Mouse (Mus musculus) hindbrain, embryonic 13.5 days (tissue): ENCODE measurements around the gene Stat5a. TPM values are rescaled to one million over a fixed set of nuclear protein-coding genes. Genes with fewer than 3 reads are reported as not detected.

ENCODE experiments used
- ATAC-seq: fragments of 200-750 bp; cut with Nextera tagmentation; 2 replicates; pipeline ENCODE4 v1.8.0; 2017; ENCODE audit warnings: moderate TSS enrichment; ENCODE audit not compliant: low FRiP score
- H3K27ac ChIP-seq: fragments of 300-500 bp; sonication (generic); 2 replicates; pipeline ENCODE4 v1.5.1; 2015; ENCODE audit warnings: inconsistent platforms, mild to moderate bottlenecking, moderate library complexity
- H3K27me3 ChIP-seq: fragments of 300-500 bp; sonication (generic); 2 replicates; pipeline ENCODE4 v1.6.1; 2015; ENCODE audit warnings: mild to moderate bottlenecking, inconsistent platforms
- H3K36me3 ChIP-seq: fragments of 300-500 bp; sonication (generic); 2 replicates; pipeline ENCODE4 v1.6.1; 2015; ENCODE audit warnings: mild to moderate bottlenecking, inconsistent platforms
- H3K4me1 ChIP-seq: fragments of 300-500 bp; sonication (generic); replicated peaks from 2 replicates; pipeline ENCODE4 v1.6.1; 2015; ENCODE audit warnings: inconsistent platforms
- H3K4me2 ChIP-seq: fragments of 300-500 bp; sonication (generic); 2 replicates; pipeline ENCODE4 v1.6.1; 2015; ENCODE audit warnings: inconsistent platforms, mild to moderate bottlenecking, moderate library complexity
- H3K4me3 ChIP-seq: fragments of 300-500 bp; sonication (generic); 2 replicates; pipeline ENCODE4 v1.5.1; 2015; ENCODE audit warnings: mild to moderate bottlenecking, inconsistent platforms
- H3K9ac ChIP-seq: fragments of 300-500 bp; sonication (generic); 2 replicates; pipeline ENCODE4 v1.6.1; 2015; ENCODE audit warnings: mild to moderate bottlenecking, inconsistent platforms
- H3K9me3 ChIP-seq: fragments of 300-500 bp; sonication (generic); 2 replicates; pipeline ENCODE4 v1.6.1; 2016; ENCODE audit warnings: inconsistent platforms
- WGBS: fragments of 180-500 bp; shearing (Covaris S2); methylation state at CpG from one replicate; pipeline ENCODE4 v1.1.7; 2015; 5-methylcytosine and 5-hydroxymethylcytosine counted together
- polyA plus RNA-seq: library from polyadenylated mRNA; unstranded; fragments of >200 nt; fragmentation: Nextera tagmentation; extraction: Ambion mirVana; gene quantifications from 2 replicates; pipeline ENCODE4 v1.2.1, GENCODE M21; 2015

The Stat5a gene
- polyA plus RNA-seq, 1 experiment from 2014 or later: 2.1 TPM

DNA sequence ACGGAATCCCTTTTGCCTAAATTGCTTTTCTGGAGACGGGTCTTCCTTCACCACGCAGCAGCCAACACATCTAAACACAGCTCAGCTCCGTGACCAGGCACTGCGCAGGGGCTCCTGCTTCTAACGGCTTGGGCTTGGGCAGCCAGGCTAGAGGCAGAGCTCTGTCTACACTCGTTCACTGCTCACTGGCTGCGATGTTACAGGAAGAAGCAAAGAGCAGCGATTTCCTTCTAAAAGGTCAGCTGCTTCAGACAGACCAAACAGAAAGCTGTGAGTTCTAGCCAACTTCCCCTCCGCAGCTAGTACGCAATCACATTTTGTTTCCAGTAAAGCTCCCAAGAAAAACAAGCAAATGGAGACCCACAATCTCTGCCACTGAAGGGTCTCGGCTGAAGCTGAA lies 36.8 kb upstream of the Stat5a start:
- Histone ChIP-seq H3K9me3 (no peaks in the 10 kb centered on the region), H3K9ac (no peak overlapping the region), H3K27me3 (no peaks in the 10 kb centered on the region), H3K36me3 (no peaks in the 10 kb centered on the region), H3K4me2 (no peak overlapping the region), H3K27ac (no peak overlapping the region), H3K4me1 (peaks cover 6% of the 10 kb centered on the region), H3K4me3 (no peak overlapping the region)
- ATAC-seq: no peak
- WGBS: 83% methylated on average over 12 of the region's 12 CpGs

DNA sequence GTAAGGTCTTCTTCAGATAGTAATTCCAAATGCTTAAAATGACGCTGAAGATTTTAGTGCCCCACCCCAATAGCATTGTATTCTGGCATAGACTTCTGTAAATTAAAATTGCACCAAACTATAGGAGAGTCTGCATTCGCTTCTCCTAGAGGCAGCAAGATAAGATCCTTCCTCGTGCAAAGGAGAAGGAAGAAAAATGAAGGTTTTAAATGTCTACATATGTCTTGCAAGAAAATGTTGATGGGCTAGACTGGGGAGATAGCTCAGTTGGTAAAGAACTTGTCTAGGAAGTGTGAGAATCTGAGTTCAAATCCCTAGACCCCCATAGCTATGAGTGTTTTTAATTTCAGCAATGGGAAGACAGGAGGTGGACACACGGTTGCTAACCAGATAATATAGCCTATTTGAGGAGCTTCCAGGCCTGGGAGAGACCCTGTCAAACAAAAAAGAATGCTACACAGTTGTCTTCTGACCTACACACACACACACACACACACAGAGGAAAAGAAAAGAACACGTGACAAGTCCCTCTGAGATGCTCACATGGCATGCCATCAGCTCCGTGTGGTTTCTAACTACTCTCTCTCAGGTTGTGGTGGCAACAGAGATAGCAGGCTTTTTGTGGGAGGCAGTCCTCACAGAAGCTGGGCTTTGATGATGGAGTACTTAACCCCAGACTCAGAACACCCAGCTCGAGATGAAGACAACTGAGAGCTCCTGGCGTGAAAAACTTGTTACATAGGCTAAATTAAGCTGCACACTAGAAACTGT lies 35.4 kb upstream of the Stat5a start:
- WGBS: 76% methylated on average over 8 of the region's 8 CpGs
- no peaks in the 10 kb centered on the region for H3K9me3 ChIP-seq
- H3K36me3 ChIP-seq: no peaks in the 10 kb centered on the region
- no peaks in the 10 kb centered on the region for H3K27me3 ChIP-seq
- no peak overlapping the region for H3K9ac ChIP-seq
- H3K4me2 ChIP-seq: no peak overlapping the region
- H3K4me1 ChIP-seq: peaks cover 4% of the 10 kb centered on the region; the same call in 1 of the 2 replicates
- H3K27ac ChIP-seq: no peak overlapping the region
- H3K4me3 ChIP-seq: no peak overlapping the region
- no peak for ATAC-seq

DNA sequence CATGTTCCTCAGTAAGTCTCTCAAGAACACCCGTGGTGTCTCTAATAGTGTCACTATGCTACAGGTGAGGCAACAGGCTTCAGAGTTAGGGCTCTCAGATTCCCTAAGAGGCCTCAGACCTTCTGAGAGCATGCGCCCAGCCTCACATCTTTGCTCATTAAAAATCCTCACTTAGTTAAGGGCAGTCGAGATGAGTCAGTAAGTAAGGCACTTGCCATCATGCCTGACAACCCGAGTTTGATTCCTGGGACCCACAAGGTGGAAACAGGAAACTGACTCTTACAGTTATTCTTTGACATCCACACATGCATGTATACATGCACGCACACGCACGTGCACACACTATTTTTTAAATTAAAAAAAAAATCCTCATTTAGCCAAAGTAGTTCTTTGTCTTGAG lies 34.7 kb upstream of the Stat5a start:
- no peak for ATAC-seq
- WGBS: 90% methylated on average over 7 of the region's 7 CpGs

DNA sequence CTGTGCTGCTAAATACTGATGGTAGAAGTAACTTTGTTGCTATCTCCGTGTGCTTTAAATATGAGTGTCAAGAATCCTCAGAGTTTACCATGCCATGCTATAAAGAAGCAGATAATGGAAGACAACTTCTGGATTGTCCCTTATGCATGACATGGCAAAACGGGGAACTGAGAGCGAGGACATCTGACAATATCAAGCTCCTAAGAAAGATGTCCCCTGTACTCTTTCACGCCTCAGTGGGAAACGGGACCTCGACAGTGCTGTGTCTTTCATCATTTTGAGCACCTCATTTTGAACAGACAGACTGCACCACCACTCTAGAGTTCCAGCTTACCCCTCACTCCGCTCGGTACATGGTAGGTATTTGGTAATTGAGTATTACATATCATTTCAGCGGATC lies 33.7 kb upstream of the Stat5a start:
- Histone ChIP-seq H3K27ac (no peak overlapping the region), H3K27me3 (no peaks in the 10 kb centered on the region), H3K9ac (no peak overlapping the region), H3K9me3 (no peaks in the 10 kb centered on the region), H3K4me2 (no peak overlapping the region), H3K36me3 (no peaks in the 10 kb centered on the region), H3K4me3 (no peak overlapping the region), H3K4me1 (peaks cover 4% of the 10 kb centered on the region; the same call in 1 of the 2 replicates)
- no peak for ATAC-seq
- WGBS: 86% methylated on average over 9 of the region's 9 CpGs

More for the DNA sequence above, 34.7 kb upstream of the Stat5a start:
- H3K9ac ChIP-seq: no peak overlapping the region
- H3K27ac ChIP-seq: no peak overlapping the region
- H3K36me3 ChIP-seq: no peaks in the 10 kb centered on the region
- H3K9me3 ChIP-seq: no peaks in the 10 kb centered on the region
- no peaks in the 10 kb centered on the region for H3K27me3 ChIP-seq
- no peak overlapping the region for H3K4me2 ChIP-seq
- no peak overlapping the region for H3K4me3 ChIP-seq
- peaks cover 4% of the 10 kb centered on the region; the same call in 1 of the 2 replicates for H3K4me1 ChIP-seq

DNA sequence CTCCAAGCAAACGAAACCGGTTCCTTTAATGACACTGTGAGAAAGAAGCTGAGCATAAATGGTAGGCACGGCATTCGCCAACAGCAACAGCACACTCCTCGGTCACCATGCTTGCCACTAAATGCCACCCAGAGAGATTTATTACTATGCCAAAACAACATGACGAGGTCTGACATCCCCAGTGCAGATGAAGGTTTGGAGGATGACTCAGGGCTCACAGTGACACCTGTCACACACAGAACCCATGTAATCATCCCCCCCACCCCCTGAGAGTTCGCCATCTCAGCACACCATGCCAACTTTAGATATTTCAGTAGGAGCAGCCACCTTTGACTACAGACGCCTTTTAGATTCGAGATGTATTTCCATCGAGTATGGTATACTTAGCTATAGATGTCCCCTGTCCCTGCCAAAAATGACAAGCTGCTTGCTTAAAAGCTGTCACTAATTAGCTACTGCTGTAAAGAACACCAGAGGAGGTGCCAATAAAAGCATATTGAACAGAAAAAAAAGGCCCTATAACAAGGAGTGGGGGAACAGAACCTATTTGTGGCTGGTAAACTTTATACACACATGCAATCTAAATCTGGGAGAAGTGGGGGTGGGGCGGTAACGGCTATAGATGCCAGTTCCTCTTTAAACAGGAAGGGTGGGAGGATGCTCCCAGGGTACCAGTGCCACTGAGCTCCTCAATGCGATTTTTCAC lies 32.8 kb upstream of the Stat5a start:
- Histone ChIP-seq H3K36me3 (no peaks in the 10 kb centered on the region), H3K9me3 (no peaks in the 10 kb centered on the region), H3K4me1 (peaks cover 4% of the 10 kb centered on the region; the same call in 1 of the 2 replicates), H3K27ac (no peak overlapping the region), H3K27me3 (no peaks in the 10 kb centered on the region), H3K4me3 (no peak overlapping the region), H3K4me2 (no peak overlapping the region), H3K9ac (no peak overlapping the region)
- ATAC-seq: no peak
- 87% methylated on average over 13 of the region's 13 CpGs for WGBS

GRCm38 (mm10) chr11:100828676-100829151 lies 30.4 kb upstream of the Stat5a start:
- no peaks in the 10 kb centered on the region for H3K36me3 ChIP-seq
- no peak for ATAC-seq
- H3K27me3 ChIP-seq: no peaks in the 10 kb centered on the region
- 66% methylated on average over 10 of the region's 10 CpGs for WGBS
- no peaks in the 10 kb centered on the region for H3K9me3 ChIP-seq
- H3K4me1 ChIP-seq: peaks cover 4% of the 10 kb centered on the region; the same call in 1 of the 2 replicates
- H3K4me3 ChIP-seq: no peak overlapping the region
- H3K27ac ChIP-seq: peak overlapping the region; percentile 36; the same call in 1 of the 2 replicates
- no peak overlapping the region for H3K9ac ChIP-seq
- no peak overlapping the region for H3K4me2 ChIP-seq

DNA sequence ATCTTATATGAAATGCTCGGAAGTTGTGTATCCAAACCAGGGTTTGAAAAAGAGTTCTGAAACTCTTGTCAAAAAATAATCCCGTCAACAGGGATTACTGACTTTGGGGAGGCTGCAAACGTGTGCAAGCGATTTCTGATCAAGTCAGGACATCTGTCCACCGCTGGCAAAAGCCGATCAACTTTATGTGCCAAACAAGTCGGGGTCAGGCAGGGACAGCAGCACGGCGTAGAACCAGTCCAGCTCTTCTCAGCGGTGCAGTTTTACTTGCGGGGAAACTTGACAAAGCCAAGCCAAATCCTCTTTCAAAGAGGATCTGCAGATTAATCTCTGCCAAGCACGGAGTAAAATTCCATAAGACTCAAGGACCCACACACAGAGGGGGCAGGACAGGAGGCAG lies 29.5 kb upstream of the Stat5a start:
- H3K9me3 ChIP-seq: no peaks in the 10 kb centered on the region
- peaks cover 4% of the 10 kb centered on the region; the same call in 1 of the 2 replicates for H3K4me1 ChIP-seq
- no peak overlapping the region for H3K4me2 ChIP-seq
- H3K36me3 ChIP-seq: no peaks in the 10 kb centered on the region
- H3K27me3 ChIP-seq: no peaks in the 10 kb centered on the region
- H3K4me3 ChIP-seq: no peak overlapping the region
- WGBS: 82% methylated on average over 12 of the region's 12 CpGs
- H3K27ac ChIP-seq: no peak overlapping the region
- no peak for ATAC-seq
- H3K9ac ChIP-seq: no peak overlapping the region

- Histone ChIP-seq H3K27me3 (no peaks in the 10 kb centered on the region), H3K36me3 (no peaks in the 10 kb centered on the region), H3K4me3 (no peak overlapping the region), H3K9me3 (no peaks in the 10 kb centered on the region), H3K9ac (no peak overlapping the region), H3K27ac (no peak overlapping the region), H3K4me1 (peaks cover 4% of the 10 kb centered on the region; the same call in 1 of the 2 replicates), H3K4me2 (no peak overlapping the region)
- ATAC-seq: no peak
- WGBS: 85% methylated on average over 10 of the region's 10 CpGs
Measured at GRCm38 (mm10) chr11:100831396-100831795, 27.8 kb upstream of the Stat5a start.

- no peaks in the 10 kb centered on the region for H3K9me3 ChIP-seq
- no peaks in the 10 kb centered on the region for H3K36me3 ChIP-seq
- H3K27ac ChIP-seq: no peak overlapping the region
- ATAC-seq: no peak
- no peak overlapping the region for H3K4me3 ChIP-seq
- H3K4me1 ChIP-seq: no peaks in the 10 kb centered on the region; the same call in 1 of the 2 replicates
- H3K9ac ChIP-seq: no peak overlapping the region
- no peak overlapping the region for H3K4me2 ChIP-seq
- no peaks in the 10 kb centered on the region for H3K27me3 ChIP-seq
- WGBS: 71% methylated on average over 7 of the region's 7 CpGs
Measured at GRCm38 (mm10) chr11:100833466-100833865, 25.7 kb upstream of the Stat5a start.

DNA sequence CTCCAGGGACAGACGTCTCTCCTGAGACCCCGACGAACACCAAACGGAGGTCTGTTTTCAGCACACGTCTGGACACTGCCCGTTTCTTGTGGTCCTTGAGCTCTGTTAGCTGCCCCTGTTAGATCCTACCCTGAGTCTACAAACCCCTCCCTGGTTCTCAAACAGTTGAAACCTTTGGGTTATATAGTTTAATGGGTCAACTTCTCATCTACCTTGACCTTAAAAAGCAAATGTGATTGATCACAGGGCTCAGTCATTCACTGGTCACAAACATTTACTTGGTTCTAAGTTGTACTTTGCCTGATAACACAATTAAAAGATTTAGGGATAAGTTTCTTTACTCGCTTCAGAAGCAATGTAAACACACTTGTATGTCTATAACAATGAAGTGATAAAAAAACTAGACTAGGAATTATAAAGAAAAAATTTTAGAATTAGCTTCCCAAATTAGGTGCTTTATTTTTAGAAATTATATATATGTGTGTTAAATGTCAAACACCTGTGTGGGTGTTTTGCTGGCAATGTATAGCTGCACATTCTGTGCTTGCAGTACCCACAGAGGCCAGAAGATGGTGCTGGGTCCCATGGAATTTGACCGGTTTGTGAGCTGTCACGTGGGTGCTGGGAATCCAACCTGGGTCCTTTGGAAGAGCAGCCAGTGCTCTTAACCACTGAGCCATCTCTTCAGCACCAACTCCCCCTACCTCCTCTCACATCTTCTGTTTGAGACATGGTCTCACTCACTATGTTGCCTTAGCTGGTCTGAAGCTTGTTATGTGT lies 22.0 kb upstream of the Stat5a start:
- WGBS: 79% methylated on average over 9 of the region's 9 CpGs
- Histone ChIP-seq H3K27me3 (no peaks in the 10 kb centered on the region), H3K9me3 (no peaks in the 10 kb centered on the region), H3K27ac (no peak overlapping the region), H3K9ac (no peak overlapping the region), H3K4me1 (peaks cover 5% of the 10 kb centered on the region; the same call in 1 of the 2 replicates), H3K4me3 (no peak overlapping the region), H3K36me3 (no peaks in the 10 kb centered on the region), H3K4me2 (no peak overlapping the region)
- no peak for ATAC-seq

- Histone ChIP-seq H3K4me2 (no peak overlapping the region), H3K27ac (no peak overlapping the region), H3K4me1 (peaks cover 5% of the 10 kb centered on the region; the same call in 1 of the 2 replicates), H3K9ac (no peak overlapping the region), H3K4me3 (no peak overlapping the region), H3K27me3 (no peaks in the 10 kb centered on the region), H3K36me3 (no peaks in the 10 kb centered on the region), H3K9me3 (no peaks in the 10 kb centered on the region)
- ATAC-seq: no peak
- 97% methylated on average over 9 of the region's 9 CpGs for WGBS
Measured at GRCm38 (mm10) chr11:100838894-100839293, 20.3 kb upstream of the Stat5a start.

GRCm38 (mm10) chr11:100839523-100839922 lies 19.6 kb upstream of the Stat5a start:
- Histone ChIP-seq H3K4me3 (no peak overlapping the region), H3K4me1 (peaks cover 5% of the 10 kb centered on the region; the same call in 1 of the 2 replicates), H3K27me3 (no peaks in the 10 kb centered on the region), H3K36me3 (no peaks in the 10 kb centered on the region), H3K27ac (no peak overlapping the region), H3K9me3 (no peaks in the 10 kb centered on the region), H3K4me2 (no peak overlapping the region), H3K9ac (no peak overlapping the region)
- ATAC-seq: no peak
- 79% methylated on average over 8 of the region's 8 CpGs for WGBS
